Mouse (Mus musculus) heart, embryonic 14.5 days (tissue): Measurements from ENCODE around the gene Cux1. TPM values are rescaled to one million over a fixed set of nuclear protein-coding genes. Genes with fewer than 3 reads are reported as not detected.
A peak's percentile ranks its signal among the peaks of the same experiment; 100 is the strongest.

Source experiments
- ATAC-seq: fragments of 200-750 bp; cut with Nextera tagmentation; 2 replicates; pipeline ENCODE4 v1.8.0; 2017; ENCODE audit warnings: low read depth, moderate TSS enrichment; ENCODE audit not compliant: insufficient number of reproducible peaks, insufficient read depth, low FRiP score
- H3K27ac ChIP-seq, 2 experiments: fragments of 200-500 bp in 1 of 2; fragments of 300-500 bp in 1 of 2; sonication (generic) in 1 of 2; replicated peaks in 1 of 2; 2 replicates each; pipeline ENCODE4 v1.5.1; 2012 to 2014; ENCODE audit warnings: low read depth in 2 of 2, low read length in 2 of 2, control low read depth in 1 of 2, mild to moderate bottlenecking in 1 of 2, mixed read lengths in 1 of 2; ENCODE audit not compliant: control insufficient read depth in 1 of 2, insufficient read depth in 1 of 2
- H3K27me3 ChIP-seq: fragments of 300-500 bp; sonication (generic); 2 replicates; pipeline ENCODE4 v1.6.1; 2014; ENCODE audit warnings: mild to moderate bottlenecking, low read length, control low read depth; ENCODE audit not compliant: control insufficient read depth, insufficient read depth
- H3K36me3 ChIP-seq: fragments of 300-500 bp; sonication (generic); 2 replicates; pipeline ENCODE4 v1.6.1; 2014; ENCODE audit warnings: mild to moderate bottlenecking, control low read depth, low read length, mixed read lengths; ENCODE audit not compliant: control insufficient read depth, insufficient read depth
- H3K4me1 ChIP-seq, 2 experiments: fragments of 200-500 bp in 1 of 2; fragments of 300-500 bp in 1 of 2; sonication (generic) in 1 of 2; 2 replicates each; pipeline ENCODE4 v1.6.1; 2012 to 2014; ENCODE audit warnings: low read length in 2 of 2, control low read depth in 1 of 2, mixed read lengths in 1 of 2; ENCODE audit not compliant: control insufficient read depth in 2 of 2, insufficient read depth in 2 of 2
- H3K4me2 ChIP-seq: fragments of 300-500 bp; sonication (generic); 2 replicates; pipeline ENCODE4 v1.6.1; 2014; ENCODE audit warnings: mild to moderate bottlenecking, low read length
- H3K4me3 ChIP-seq, 2 experiments: fragments of 200-500 bp in 1 of 2; fragments of 300-500 bp in 1 of 2; sonication (generic) in 1 of 2; 2 replicates each; pipeline ENCODE4 v1.5.1; 2012 to 2014; ENCODE audit warnings: low read length in 2 of 2, mild to moderate bottlenecking in 2 of 2, control low read depth in 1 of 2, low read depth in 1 of 2, moderate library complexity in 1 of 2; ENCODE audit not compliant: control insufficient read depth in 1 of 2, insufficient read depth in 1 of 2
- H3K9ac ChIP-seq: fragments of 300-500 bp; sonication (generic); 2 replicates; pipeline ENCODE4 v1.6.1; 2014; ENCODE audit warnings: mild to moderate bottlenecking, low read length
- H3K9me3 ChIP-seq: fragments of 300-500 bp; sonication (generic); 2 replicates; pipeline ENCODE4 v1.6.1; 2016; ENCODE audit warnings: low read length, control low read depth; ENCODE audit not compliant: control insufficient read depth
- WGBS: fragments of 180-500 bp; shearing (Covaris S2); extraction: QIAGEN DNeasy Blood & Tissue Kit; methylation state at CpG from one replicate; pipeline ENCODE4 v1.1.7; 2014; 5-methylcytosine and 5-hydroxymethylcytosine counted together
- polyA plus RNA-seq: library from polyadenylated mRNA; unstranded; fragments of >200 nt; fragmentation: Nextera tagmentation; extraction: Ambion mirVana; gene quantifications from 2 replicates; pipeline ENCODE4 v1.2.1, GENCODE M21; 2014

Cux1 gene
- polyA plus RNA-seq, 1 experiment from 2014 or later, result 71.6 TPM

- 2% methylated on average over 13 of the region's 13 CpGs for WGBS
- Histone ChIP-seq H3K4me1 (peaks cover 4 to 9% of the 10 kb centered on the region in 2 experiments; a peak in 3 of 4 replicates), H3K4me3 (peak overlapping the region; percentile 2 to 29; a peak in 3 of 4 replicates), H3K9me3 (peaks cover 5% of the 10 kb centered on the region), H3K27me3 (peaks cover 26% of the 10 kb centered on the region), H3K36me3 (no peaks in the 10 kb centered on the region), H3K9ac (0 out of 2 replicates have a peak overlapping the region, but pooled peaks have one; percentile 11), H3K4me2 (peak overlapping the region; percentile 60), H3K27ac (no peak overlapping the region)
- ATAC-seq, result no peak
Measured at GRCm38 (mm10) chr5:136581625-136582024, 14.3 kb upstream of the Cux1 start.

- H3K4me3 ChIP-seq, result peak overlapping the region in 1 of 2 experiments; percentile 29; a peak in 2 of 4 replicates
- peaks cover 26% of the 10 kb centered on the region for H3K27me3 ChIP-seq
- H3K27ac ChIP-seq, result no peak overlapping the region
- peaks cover 4 to 9% of the 10 kb centered on the region in 2 experiments; a peak in 3 of 4 replicates for H3K4me1 ChIP-seq
- peak overlapping the region; percentile 60 for H3K4me2 ChIP-seq
- H3K36me3 ChIP-seq, result no peaks in the 10 kb centered on the region
- H3K9me3 ChIP-seq, result peaks cover 5% of the 10 kb centered on the region
- 14% methylated on average over 9 of the region's 9 CpGs for WGBS
- 0 out of 2 replicates have a peak overlapping the region, but pooled peaks have one; percentile 11 for H3K9ac ChIP-seq
- no peak for ATAC-seq
Measured at GRCm38 (mm10) chr5:136581166-136581565, 13.9 kb upstream of the Cux1 start.

GRCm38 (mm10) chr5:136578201-136578600 lies 10.9 kb upstream of the Cux1 start:
- no peak overlapping the region for H3K27ac ChIP-seq
- peaks cover 3 to 9% of the 10 kb centered on the region in 2 experiments; a peak in 3 of 4 replicates for H3K4me1 ChIP-seq
- peaks cover 36% of the 10 kb centered on the region for H3K27me3 ChIP-seq
- no peaks in the 10 kb centered on the region for H3K36me3 ChIP-seq
- H3K4me3 ChIP-seq, result no peak overlapping the region
- no peak for ATAC-seq
- WGBS, result 29% methylated on average over 10 of the region's 10 CpGs
- no peak overlapping the region for H3K4me2 ChIP-seq
- no peak overlapping the region for H3K9ac ChIP-seq
- peaks cover 3% of the 10 kb centered on the region for H3K9me3 ChIP-seq

GRCm38 (mm10) chr5:136570171-136570570 lies 2.9 kb upstream of the Cux1 start:
- Histone ChIP-seq H3K4me2 (no peak overlapping the region), H3K9ac (no peak overlapping the region), H3K27ac (no peak overlapping the region), H3K4me3 (no peak overlapping the region), H3K9me3 (no peaks in the 10 kb centered on the region), H3K4me1 (peaks cover 0 to 3% of the 10 kb centered on the region in 2 experiments; a peak in 2 of 4 replicates), H3K36me3 (no peaks in the 10 kb centered on the region), H3K27me3 (peaks cover 23% of the 10 kb centered on the region)
- no peak for ATAC-seq
- 47% methylated on average over 7 of the region's 7 CpGs for WGBS

- H3K4me1 ChIP-seq, result peaks cover 5 to 13% of the 10 kb centered on the region in 2 experiments
- H3K9me3 ChIP-seq, result no peaks in the 10 kb centered on the region
- no peak overlapping the region for H3K27ac ChIP-seq
- no peaks in the 10 kb centered on the region for H3K36me3 ChIP-seq
- peak overlapping the region; percentile 88 for H3K9ac ChIP-seq
- peak overlapping the region; percentile 63 to 72 for H3K4me3 ChIP-seq
- H3K27me3 ChIP-seq, result peaks cover 15% of the 10 kb centered on the region; the same call in 1 of the 2 replicates
- ATAC-seq, result no peak
- H3K4me2 ChIP-seq, result peak overlapping the region; percentile 100
- WGBS, result under 1% methylated on average over 25 of the region's 36 CpGs
Measured at GRCm38 (mm10) chr5:136568776-136569175, 1.5 kb upstream of the Cux1 start.

DNA sequence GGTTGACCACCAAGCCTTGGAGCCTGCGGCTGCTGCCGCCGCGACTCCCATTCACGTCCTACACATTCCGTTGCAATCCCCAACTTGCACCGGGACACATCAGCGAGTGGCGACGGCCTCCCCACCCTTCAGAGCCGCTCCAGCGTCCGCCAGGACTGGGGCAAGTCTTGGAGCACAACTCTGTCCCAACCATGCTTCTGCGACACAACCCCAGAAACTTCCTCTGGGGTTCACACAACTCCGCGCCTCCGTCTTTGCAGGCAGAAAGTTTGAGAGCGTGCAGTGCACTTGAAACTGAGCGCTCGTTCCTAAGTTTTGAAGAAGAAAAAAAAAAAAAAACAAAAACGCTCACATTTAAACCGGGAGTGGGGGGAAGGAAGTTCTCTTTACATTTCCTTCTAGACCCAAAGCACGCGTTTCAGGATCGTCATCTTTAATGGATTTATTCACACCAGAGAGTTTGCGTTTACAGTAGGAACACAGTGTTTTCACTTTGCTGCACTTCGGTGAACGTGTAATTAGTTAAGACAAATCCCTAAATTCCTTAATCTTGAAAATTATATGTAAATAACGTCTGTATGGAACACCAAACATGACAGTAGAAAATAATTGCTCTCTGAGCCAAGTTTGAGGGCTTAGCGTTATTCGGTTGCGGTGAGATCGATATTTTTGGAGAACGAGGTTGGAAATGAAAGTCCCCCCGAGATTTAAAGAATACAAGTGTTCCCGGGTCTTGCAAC lies 906 bp upstream of the Cux1 start:
- Histone ChIP-seq H3K9me3 (no peaks in the 10 kb centered on the region), H3K27me3 (peaks cover 13% of the 10 kb centered on the region; the same call in 1 of the 2 replicates), H3K4me1 (peaks cover 5 to 18% of the 10 kb centered on the region in 2 experiments), H3K4me2 (peak overlapping the region; percentile 100), H3K36me3 (no peaks in the 10 kb centered on the region), H3K27ac (peak overlapping the region; percentile 4 to 94; a peak in 2 of 4 replicates), H3K9ac (peak overlapping the region; percentile 88), H3K4me3 (peak overlapping the region; percentile 63 to 72)
- under 1% methylated on average over 36 of the region's 36 CpGs for WGBS
- no peak for ATAC-seq

DNA sequence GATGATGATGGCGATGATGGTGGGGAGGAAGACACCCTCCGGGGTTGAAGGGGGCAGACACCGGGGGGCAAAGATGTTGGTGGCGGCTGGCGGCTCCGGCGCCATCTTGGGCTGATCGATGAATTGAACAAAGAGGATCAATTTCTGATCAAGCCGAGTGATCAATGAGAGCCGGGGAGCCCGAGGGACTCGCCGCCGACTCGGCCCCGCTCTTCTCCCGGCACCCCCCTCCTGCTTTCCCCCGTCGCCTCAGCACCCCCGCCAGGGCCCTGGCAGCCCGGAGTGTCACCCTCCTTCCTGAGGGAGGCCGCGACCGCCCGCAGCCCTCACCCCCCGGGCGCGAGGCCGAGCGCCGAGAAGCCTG lies 496 bp downstream of the Cux1 start:
- under 1% methylated on average over 30 of the region's 31 CpGs for WGBS
- peak overlapping the region; percentile 100 for H3K4me2 ChIP-seq
- H3K4me1 ChIP-seq, result peaks cover 5 to 23% of the 10 kb centered on the region in 2 experiments
- peak overlapping the region; percentile 63 to 72 for H3K4me3 ChIP-seq
- H3K27ac ChIP-seq, result peak overlapping the region; percentile 71 to 94
- peaks cover 11% of the 10 kb centered on the region; the same call in 1 of the 2 replicates for H3K27me3 ChIP-seq
- H3K36me3 ChIP-seq, result no peaks in the 10 kb centered on the region
- no peaks in the 10 kb centered on the region for H3K9me3 ChIP-seq
- peak; percentile 32 for ATAC-seq
- peak overlapping the region; percentile 88 for H3K9ac ChIP-seq
